Mouse (Mus musculus) hindbrain, postnatal 0 days (tissue): Measurements from ENCODE around the gene Slfn8. TPM values are rescaled to one million over a fixed set of nuclear protein-coding genes. Genes with fewer than 3 reads are reported as not detected.
A peak's percentile ranks its signal among the peaks of the same experiment; 100 is the strongest.

Experiments
- ATAC-seq: fragments of 200-750 bp; cut with Nextera tagmentation; 2 replicates; pipeline ENCODE4 v1.8.0; 2017; ENCODE audit warnings: mild to moderate bottlenecking, moderate TSS enrichment, moderate library complexity
- DNase-seq: peaks from one replicate; pipeline ENCODE4 v3.0.0-alpha.2; 2015; ENCODE audit warnings: low spot score
- H3K27ac ChIP-seq: fragments of 300-500 bp; sonication (generic); 2 replicates; pipeline ENCODE4 v1.5.1; 2014; ENCODE audit warnings: mild to moderate bottlenecking
- H3K27me3 ChIP-seq: fragments of 300-500 bp; sonication (generic); 2 replicates; pipeline ENCODE4 v1.6.1; 2014; ENCODE audit warnings: low read length, mixed read lengths; ENCODE audit not compliant: insufficient read depth
- H3K36me3 ChIP-seq: fragments of 300-500 bp; sonication (generic); 2 replicates; pipeline ENCODE4 v1.6.1; 2014; ENCODE audit warnings: low read length, mixed read lengths; ENCODE audit not compliant: insufficient read depth
- H3K4me1 ChIP-seq: fragments of 300-500 bp; sonication (generic); 2 replicates; pipeline ENCODE4 v1.6.1; 2014; ENCODE audit warnings: antibody characterized with exemption, low read length, mixed read lengths; ENCODE audit not compliant: insufficient read depth
- H3K4me2 ChIP-seq: fragments of 300-500 bp; sonication (generic); 2 replicates; pipeline ENCODE4 v1.6.1; 2014; ENCODE audit warnings: low read depth, mild to moderate bottlenecking, low read length, moderate library complexity, mixed read lengths
- H3K4me3 ChIP-seq: fragments of 300-500 bp; sonication (generic); 2 replicates; pipeline ENCODE4 v1.5.1; 2014; ENCODE audit warnings: low read length
- H3K9ac ChIP-seq: fragments of 300-500 bp; sonication (generic); replicated peaks from 2 replicates; pipeline ENCODE4 v1.6.1; 2014; ENCODE audit warnings: mild to moderate bottlenecking, low read length, moderate library complexity, mixed read lengths
- H3K9me3 ChIP-seq: fragments of 300-500 bp; sonication (generic); 2 replicates; pipeline ENCODE4 v1.6.1; 2016; ENCODE audit warnings: low read length, mixed read lengths
- CTCF ChIP-seq: IDR thresholded peaks from 2 replicates; pipeline ENCODE4 v1.5.1; 2016; ENCODE audit warnings: antibody characterized with exemption, control low read depth, low read depth
- WGBS: fragments of 180-500 bp; shearing (Covaris S2); extraction: QIAGEN DNeasy Blood & Tissue Kit; methylation state at CpG from one replicate; pipeline ENCODE4 v1.1.7; 2014; 5-methylcytosine and 5-hydroxymethylcytosine counted together
- microRNA-seq, 2 experiments: library from miRNA; unstranded; fragments of <30 nt; microRNA quantifications; one replicate each; pipeline ENCODE4; 2016
- polyA plus RNA-seq: library from polyadenylated mRNA; unstranded; fragments of >200 nt; fragmentation: Nextera tagmentation; extraction: Ambion mirVana; gene quantifications from 2 replicates; pipeline ENCODE4 v1.2.1, GENCODE M21; 2015
- total RNA-seq: library from RNA; depleted of rRNA; stranded (reverse); fragments of >200 nt; gene quantifications from 2 replicates; pipeline ENCODE4 v1.2.3, GENCODE M21; 2014; rRNA removed

Gene Slfn8
- total and polyA plus RNA-seq, 2 experiments from 2014 or later = 0.21 to 0.42 TPM

DNA sequence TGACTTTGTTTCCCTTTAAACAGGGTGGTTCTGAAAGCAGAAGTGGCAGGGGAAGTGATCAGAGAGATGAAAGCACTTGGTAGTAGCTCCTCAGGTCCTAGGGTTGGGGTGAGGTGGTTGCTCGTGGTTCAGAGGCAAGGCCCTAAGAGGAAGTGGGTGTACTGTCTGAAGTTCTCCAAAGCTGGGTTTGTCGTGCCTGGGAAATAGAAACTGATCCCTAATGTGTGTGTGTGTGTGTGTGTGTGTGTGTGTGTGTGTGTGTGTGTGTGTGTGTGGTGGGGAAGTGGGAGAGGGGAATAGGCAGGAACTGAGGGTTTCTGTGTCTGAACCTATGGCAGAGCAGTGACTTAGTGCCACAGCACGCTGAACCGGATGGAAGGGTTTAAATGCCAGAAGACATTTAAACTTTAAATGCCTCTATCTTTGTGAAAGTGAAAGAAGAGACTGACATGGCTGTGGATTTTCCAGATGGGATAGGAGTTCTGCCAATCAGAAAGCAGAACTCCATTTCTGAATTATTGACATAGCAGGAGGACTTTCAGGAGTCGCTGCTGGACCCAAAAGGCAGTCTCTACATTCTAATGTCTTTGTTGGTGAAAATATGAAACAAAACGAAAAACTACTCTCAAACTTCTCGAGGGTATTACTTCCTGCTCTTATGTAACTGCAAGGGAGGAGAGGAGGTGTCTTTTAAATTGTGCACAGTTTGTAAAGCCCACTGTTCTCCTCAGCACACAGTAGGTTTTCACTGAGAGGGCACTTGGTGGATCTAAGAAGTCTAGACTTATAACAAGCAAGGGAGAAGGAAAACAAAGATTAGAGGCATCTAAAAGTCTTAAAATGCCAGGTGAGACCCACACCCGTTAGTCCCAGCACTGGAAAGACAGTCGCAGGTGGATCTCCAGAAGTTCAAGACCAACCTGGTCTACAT, 67.7 kb downstream of the Slfn8 start:
- H3K4me3 ChIP-seq = peak overlapping the region; percentile 26; the same call in 1 of the 2 replicates
- H3K36me3 ChIP-seq = no peaks in the 10 kb centered on the region
- no peak overlapping the region for H3K27ac ChIP-seq
- H3K9me3 ChIP-seq = no peaks in the 10 kb centered on the region
- no peak for ATAC-seq
- no peak overlapping the region for H3K9ac ChIP-seq
- H3K27me3 ChIP-seq = peaks cover 22% of the 10 kb centered on the region
- 0 out of 2 replicates have a peak overlapping the region, but pooled peaks have one; percentile 21 for H3K4me2 ChIP-seq
- 73% methylated on average over 9 of the region's 9 CpGs for WGBS
- TF ChIP-seq CTCF = no peak
- no peak for DNase-seq
- H3K4me1 ChIP-seq = no peaks in the 10 kb centered on the region

Small RNA genes lying within 50 kb of the gene (microRNA-seq; reads per million reads assigned to microRNA genes)
- gene Gm27598 (0 reads per million in 2 experiments), gene Mir7679 (0 reads per million in 2 experiments)

Other genes with a start within 250 kb of the Slfn8 start
- gene Lig3, start 239.7 kb downstream of the Slfn8 start, total RNA-seq = 45.3 and 51.5 TPM in 2 replicates
- gene Lig3, start 239.7 kb downstream of the Slfn8 start, polyA plus RNA-seq = 15.6 and 16.2 TPM in 2 replicates
- 4.9 and 6.1 TPM in 2 replicates for gene Rffl, start 149.6 kb downstream of the Slfn8 start, total RNA-seq
- gene Rffl, start 149.6 kb downstream of the Slfn8 start, polyA plus RNA-seq = 2.5 and 3.2 TPM in 2 replicates
- gene Rad51d, start 130.2 kb downstream of the Slfn8 start, total RNA-seq = 8.9 and 11.4 TPM in 2 replicates
- 9.7 TPM in 2 replicates for gene Rad51d, start 130.2 kb downstream of the Slfn8 start, polyA plus RNA-seq
- not detected in 2 replicates for gene Fndc8, start 128.7 kb downstream of the Slfn8 start, total RNA-seq
- gene Fndc8, start 128.7 kb downstream of the Slfn8 start, polyA plus RNA-seq = 0.13 TPM in 1 of 2 replicates, not detected in the other
- gene Nle1, start 112.4 kb downstream of the Slfn8 start, total RNA-seq = 23.5 and 34.2 TPM in 2 replicates
- gene Nle1, start 112.4 kb downstream of the Slfn8 start, polyA plus RNA-seq = 26.0 and 27.2 TPM in 2 replicates
- 0.42 and 4.5 TPM in 2 replicates for gene Unc45b, start 110.3 kb downstream of the Slfn8 start, total RNA-seq
- 2.4 and 3.4 TPM in 2 replicates for gene Unc45b, start 110.3 kb downstream of the Slfn8 start, polyA plus RNA-seq
- gene Slfn5, start 69.5 kb downstream of the Slfn8 start, total RNA-seq = 1.8 and 2.2 TPM in 2 replicates
- gene Slfn5, start 69.5 kb downstream of the Slfn8 start, polyA plus RNA-seq = 2.1 and 2.4 TPM in 2 replicates
- gene Slfn9, start 29.0 kb downstream of the Slfn8 start, total RNA-seq = 1.5 and 3.2 TPM in 2 replicates
- 2.2 and 2.4 TPM in 2 replicates for gene Slfn9, start 29.0 kb downstream of the Slfn8 start, polyA plus RNA-seq
- 0.36 and 1.7 TPM in 2 replicates for gene Slfn2, start 44.3 kb upstream of the Slfn8 start, total RNA-seq
- 1.6 and 2.0 TPM in 2 replicates for gene Slfn2, start 44.3 kb upstream of the Slfn8 start, polyA plus RNA-seq
- gene Slfn1, start 96.0 kb upstream of the Slfn8 start, total RNA-seq = not detected in 2 replicates
- 0.08 and 0.09 TPM in 2 replicates for gene Slfn1, start 96.0 kb upstream of the Slfn8 start, polyA plus RNA-seq
- 0.21 TPM in 1 of 2 replicates, not detected in the other for gene Slfn4, start 154.4 kb upstream of the Slfn8 start, total RNA-seq
- 0.06 and 0.08 TPM in 2 replicates for gene Slfn4, start 154.4 kb upstream of the Slfn8 start, polyA plus RNA-seq
- 0.26 TPM in 1 of 2 replicates, not detected in the other for gene Slfn3, start 170.5 kb upstream of the Slfn8 start, total RNA-seq
- 0.23 TPM in 2 replicates for gene Slfn3, start 170.5 kb upstream of the Slfn8 start, polyA plus RNA-seq